Mouse (Mus musculus): ENCODE results near the gene Ksr2. TPM values are rescaled to one million over a fixed set of nuclear protein-coding genes. Genes with fewer than 3 reads are reported as not detected.

The Ksr2 gene
- polyA plus RNA-seq, 1 experiment from 2014 or later = 1.1 TPM

GRCm38 (mm10) chr5:117667314-117667713 is 253.5 kb downstream of the Ksr2 start:
- WGBS = 61% methylated on average over 4 of the region's 4 CpGs
- no peak for ATAC-seq (ENCODE audit: insufficient number of reproducible peaks, low FRiP score, low TSS enrichment, low read depth)
- no peak overlapping the region for H3K27ac ChIP-seq (replicated peaks)
- H3K4me2 ChIP-seq (replicated peaks) = no peak overlapping the region
- no peaks in the 10 kb centered on the region for H3K27me3 ChIP-seq
- H3K9me3 ChIP-seq (replicated peaks) = no peaks in the 10 kb centered on the region
- H3K36me3 ChIP-seq = no peaks in the 10 kb centered on the region
- H3K4me3 ChIP-seq (replicated peaks) = no peak overlapping the region
- H3K4me1 ChIP-seq = peaks cover 10% of the 10 kb centered on the region; the same call in 1 of the 2 replicates
- no peak overlapping the region for H3K9ac ChIP-seq

GRCm38 (mm10) chr5:117669265-117669664 is 255.5 kb downstream of the Ksr2 start:
- Histone ChIP-seq H3K9ac (no peak overlapping the region), H3K36me3 (no peaks in the 10 kb centered on the region), H3K9me3 (replicated peaks) (no peaks in the 10 kb centered on the region), H3K4me2 (replicated peaks) (no peak overlapping the region), H3K27ac (replicated peaks) (no peak overlapping the region), H3K4me1 (peaks cover 10% of the 10 kb centered on the region; the same call in 1 of the 2 replicates), H3K27me3 (no peaks in the 10 kb centered on the region), H3K4me3 (replicated peaks) (no peak overlapping the region)
- ATAC-seq (ENCODE audit: insufficient number of reproducible peaks, low FRiP score, low TSS enrichment, low read depth) = no peak
- WGBS = 63% methylated on average over 4 of the region's 4 CpGs

- ATAC-seq (ENCODE audit: insufficient number of reproducible peaks, low FRiP score, low TSS enrichment, low read depth) = no peak; the same call in 1 of the 2 replicates
- 81% methylated on average over 7 of the region's 7 CpGs for WGBS
- Histone ChIP-seq H3K9me3 (replicated peaks) (no peaks in the 10 kb centered on the region), H3K27ac (replicated peaks) (no peak overlapping the region), H3K9ac (no peak overlapping the region), H3K4me3 (replicated peaks) (no peak overlapping the region), H3K36me3 (no peaks in the 10 kb centered on the region), H3K27me3 (no peaks in the 10 kb centered on the region), H3K4me2 (replicated peaks) (no peak overlapping the region), H3K4me1 (peaks cover 10% of the 10 kb centered on the region; the same call in 1 of the 2 replicates)
Measured at GRCm38 (mm10) chr5:117669843-117670242, 256.0 kb downstream of the Ksr2 start.

GRCm38 (mm10) chr5:117671362-117671761 is 257.6 kb downstream of the Ksr2 start:
- Histone ChIP-seq H3K9ac (no peak overlapping the region), H3K4me1 (peaks cover 3% of the 10 kb centered on the region; the same call in 1 of the 2 replicates), H3K27ac (replicated peaks) (no peak overlapping the region), H3K9me3 (replicated peaks) (no peaks in the 10 kb centered on the region), H3K4me2 (replicated peaks) (no peak overlapping the region), H3K4me3 (replicated peaks) (no peak overlapping the region), H3K27me3 (no peaks in the 10 kb centered on the region), H3K36me3 (no peaks in the 10 kb centered on the region)
- 50% methylated on average over 6 of the region's 6 CpGs for WGBS
- ATAC-seq (ENCODE audit: insufficient number of reproducible peaks, low FRiP score, low TSS enrichment, low read depth) = no peak

GRCm38 (mm10) chr5:117675840-117676239 is 262.0 kb downstream of the Ksr2 start:
- WGBS = 88% methylated on average over 8 of the region's 8 CpGs
- no peaks in the 10 kb centered on the region for H3K9me3 ChIP-seq (replicated peaks)
- no peak overlapping the region for H3K27ac ChIP-seq (replicated peaks)
- H3K4me2 ChIP-seq (replicated peaks) = no peak overlapping the region
- no peaks in the 10 kb centered on the region for H3K27me3 ChIP-seq
- ATAC-seq (ENCODE audit: insufficient number of reproducible peaks, low FRiP score, low TSS enrichment, low read depth) = no peak
- H3K9ac ChIP-seq = no peak overlapping the region
- H3K4me1 ChIP-seq = no peaks in the 10 kb centered on the region
- no peak overlapping the region for H3K4me3 ChIP-seq (replicated peaks)
- H3K36me3 ChIP-seq = no peaks in the 10 kb centered on the region

- ATAC-seq (ENCODE audit: insufficient number of reproducible peaks, low FRiP score, low TSS enrichment, low read depth) = no peak
- WGBS = 95% methylated on average over 6 of the region's 6 CpGs
- H3K9me3 ChIP-seq (replicated peaks) = no peaks in the 10 kb centered on the region
- H3K27ac ChIP-seq (replicated peaks) = no peak overlapping the region
- H3K4me2 ChIP-seq (replicated peaks) = no peak overlapping the region
- H3K36me3 ChIP-seq = no peaks in the 10 kb centered on the region
- no peak overlapping the region for H3K9ac ChIP-seq
- H3K27me3 ChIP-seq = no peaks in the 10 kb centered on the region
- H3K4me1 ChIP-seq = no peaks in the 10 kb centered on the region
- H3K4me3 ChIP-seq (replicated peaks) = no peak overlapping the region
Measured at GRCm38 (mm10) chr5:117677231-117677630, 263.4 kb downstream of the Ksr2 start.

- no peak overlapping the region for H3K9ac ChIP-seq
- H3K9me3 ChIP-seq (replicated peaks) = no peaks in the 10 kb centered on the region
- no peaks in the 10 kb centered on the region for H3K4me1 ChIP-seq
- H3K27me3 ChIP-seq = no peaks in the 10 kb centered on the region
- ATAC-seq (ENCODE audit: insufficient number of reproducible peaks, low FRiP score, low TSS enrichment, low read depth) = no peak
- 67% methylated on average over 4 of the region's 5 CpGs for WGBS
- no peak overlapping the region for H3K27ac ChIP-seq (replicated peaks)
- H3K4me3 ChIP-seq (replicated peaks) = no peak overlapping the region
- no peaks in the 10 kb centered on the region for H3K36me3 ChIP-seq
- H3K4me2 ChIP-seq (replicated peaks) = no peak overlapping the region
Measured at GRCm38 (mm10) chr5:117678371-117678770, 264.6 kb downstream of the Ksr2 start.

GRCm38 (mm10) chr5:117682226-117682625 is 268.4 kb downstream of the Ksr2 start:
- H3K27ac ChIP-seq (replicated peaks) = no peak overlapping the region
- H3K9ac ChIP-seq = no peak overlapping the region
- H3K4me3 ChIP-seq (replicated peaks) = no peak overlapping the region
- H3K36me3 ChIP-seq = no peaks in the 10 kb centered on the region
- WGBS = 88% methylated on average over 3 of the region's 3 CpGs
- no peak overlapping the region for H3K4me2 ChIP-seq (replicated peaks)
- no peaks in the 10 kb centered on the region for H3K9me3 ChIP-seq (replicated peaks)
- no peaks in the 10 kb centered on the region for H3K4me1 ChIP-seq
- ATAC-seq (ENCODE audit: insufficient number of reproducible peaks, low FRiP score, low TSS enrichment, low read depth) = no peak
- no peaks in the 10 kb centered on the region for H3K27me3 ChIP-seq

GRCm38 (mm10) chr5:117684491-117684890 is 270.7 kb downstream of the Ksr2 start:
- no peak for ATAC-seq (ENCODE audit: insufficient number of reproducible peaks, low FRiP score, low TSS enrichment, low read depth)
- H3K4me2 ChIP-seq (replicated peaks) = no peak overlapping the region
- WGBS = 94% methylated on average over 8 of the region's 8 CpGs
- no peak overlapping the region for H3K4me3 ChIP-seq (replicated peaks)
- H3K9ac ChIP-seq = no peak overlapping the region
- no peaks in the 10 kb centered on the region for H3K36me3 ChIP-seq
- no peaks in the 10 kb centered on the region for H3K9me3 ChIP-seq (replicated peaks)
- H3K4me1 ChIP-seq = no peaks in the 10 kb centered on the region
- no peaks in the 10 kb centered on the region for H3K27me3 ChIP-seq
- H3K27ac ChIP-seq (replicated peaks) = no peak overlapping the region

GRCm38 (mm10) chr5:117687770-117688352 is 274.1 kb downstream of the Ksr2 start:
- H3K9me3 ChIP-seq (replicated peaks) = no peaks in the 10 kb centered on the region
- H3K36me3 ChIP-seq = no peaks in the 10 kb centered on the region
- H3K4me3 ChIP-seq (replicated peaks) = no peak overlapping the region
- no peaks in the 10 kb centered on the region for H3K4me1 ChIP-seq
- H3K9ac ChIP-seq = no peak overlapping the region
- H3K4me2 ChIP-seq (replicated peaks) = no peak overlapping the region
- ATAC-seq (ENCODE audit: insufficient number of reproducible peaks, low FRiP score, low TSS enrichment, low read depth) = no peak
- H3K27me3 ChIP-seq = no peaks in the 10 kb centered on the region
- no peak overlapping the region for H3K27ac ChIP-seq (replicated peaks)
- WGBS = 19% methylated on average over 4 of the region's 4 CpGs

GRCm38 (mm10) chr5:117688738-117689137 is 274.9 kb downstream of the Ksr2 start:
- no peak overlapping the region for H3K4me2 ChIP-seq (replicated peaks)
- H3K9ac ChIP-seq = no peak overlapping the region
- H3K36me3 ChIP-seq = no peaks in the 10 kb centered on the region
- WGBS = 25% methylated on average over 3 of the region's 3 CpGs
- ATAC-seq (ENCODE audit: insufficient number of reproducible peaks, low FRiP score, low TSS enrichment, low read depth) = no peak
- no peaks in the 10 kb centered on the region for H3K9me3 ChIP-seq (replicated peaks)
- no peaks in the 10 kb centered on the region for H3K27me3 ChIP-seq
- H3K4me1 ChIP-seq = no peaks in the 10 kb centered on the region
- H3K27ac ChIP-seq (replicated peaks) = no peak overlapping the region
- no peak overlapping the region for H3K4me3 ChIP-seq (replicated peaks)

- Histone ChIP-seq H3K4me2 (replicated peaks) (no peak overlapping the region), H3K4me3 (replicated peaks) (no peak overlapping the region), H3K9me3 (replicated peaks) (no peaks in the 10 kb centered on the region), H3K9ac (no peak overlapping the region), H3K4me1 (no peaks in the 10 kb centered on the region), H3K27me3 (no peaks in the 10 kb centered on the region), H3K27ac (replicated peaks) (no peak overlapping the region), H3K36me3 (no peaks in the 10 kb centered on the region)
- 42% methylated on average over 8 of the region's 8 CpGs for WGBS
- no peak for ATAC-seq (ENCODE audit: insufficient number of reproducible peaks, low FRiP score, low TSS enrichment, low read depth)
Measured at GRCm38 (mm10) chr5:117689840-117690239, 276.0 kb downstream of the Ksr2 start.

All from embryonic facial prominence, embryonic 15.5 days (tissue).